ENCODE assay signal across 24 mouse cellular contexts in the genomic region with DNA sequence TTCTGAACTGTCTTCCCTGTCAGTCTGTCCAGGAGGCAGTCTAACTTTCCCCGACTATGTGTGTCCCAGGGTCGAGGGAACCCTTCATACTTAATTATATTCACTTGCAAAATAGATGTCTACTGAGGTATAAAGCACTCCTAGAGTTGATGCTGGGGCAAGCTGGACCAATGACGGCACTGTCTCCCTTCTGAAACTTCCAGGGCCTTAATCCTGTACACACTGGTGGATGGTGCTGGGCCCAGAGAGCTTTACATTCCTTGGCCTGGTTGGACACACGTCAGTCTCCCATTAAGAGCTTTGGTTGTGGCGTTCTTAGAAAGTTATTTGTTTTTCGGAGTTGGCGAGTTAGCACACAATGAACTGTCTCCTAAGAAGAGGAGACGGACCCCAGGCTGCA. TPM values are rescaled to one million over a fixed set of nuclear protein-coding genes. Genes with fewer than 3 reads are reported as not detected.
DNase-seq lines count a peak whose midpoint lies in the region; ATAC-seq and TF ChIP-seq lines count a peak whose summit lies in the region.
"Had no signal": no experiment of that assay in that cellular context is flagged by ENCODE, and none has a peak within 500 bp of the region (broad histone marks: within the 10 kb centered on the region; RNA-seq: fewer than 3 reads in every experiment).

No protein-coding gene starts in this region.

- no peak for TF ChIP-seq CTCF in liver, postnatal 0 days (IDR thresholded peaks at IDR 0.05; ENCODE audit: low read depth)

- peak overlapping the region; percentile 84 for H3K27ac ChIP-seq in heart, embryonic 11.5 days (ENCODE audit: low read depth, low read length)
- H3K27ac ChIP-seq in midbrain, embryonic 10.5 days (replicated peaks), result peak overlapping the region; percentile 57
- H3K27ac ChIP-seq in midbrain, embryonic 15.5 days, result no peak overlapping the region
- H3K27ac ChIP-seq in limb, embryonic 11.5 days (replicated peaks; ENCODE audit: low read depth, low read length), result 0 out of 2 replicates have a peak overlapping the region, but pooled peaks have one; percentile 17
- peak overlapping the region; percentile 69; the same call in 1 of the 2 replicates for H3K27ac ChIP-seq in liver, postnatal 0 days (ENCODE audit: low read depth)
- H3K27ac ChIP-seq: embryonic facial prominence, embryonic 15.5 days; gastrocnemius, adult 2 months; neural tube, embryonic 15.5 days had no signal

- no peak for TF ChIP-seq EP300 in liver, postnatal 0 days (IDR thresholded peaks at IDR 0.05; ENCODE audit: low read depth)

- H3K27me3 ChIP-seq in heart, embryonic 11.5 days (ENCODE audit: control insufficient read depth, insufficient read depth, low read length), result no peaks in the 10 kb centered on the region
- no peaks in the 10 kb centered on the region for H3K27me3 ChIP-seq in midbrain, embryonic 10.5 days (ENCODE audit: low read depth, poor library complexity, severe bottlenecking)
- no peaks in the 10 kb centered on the region for H3K27me3 ChIP-seq in midbrain, embryonic 15.5 days (replicated peaks)
- no peaks in the 10 kb centered on the region for H3K27me3 ChIP-seq in limb, embryonic 11.5 days (ENCODE audit: control insufficient read depth, insufficient read depth, low read length)
- H3K27me3 ChIP-seq in liver, postnatal 0 days (ENCODE audit: insufficient read depth, low read length), result no peaks in the 10 kb centered on the region
- H3K27me3 ChIP-seq: CH12.LX; embryonic facial prominence, embryonic 15.5 days; neural tube, embryonic 15.5 days had no signal

- H3K4me3 ChIP-seq in heart, embryonic 11.5 days (ENCODE audit: low read depth, low read length), result no peak overlapping the region
- no peak overlapping the region for H3K4me3 ChIP-seq in midbrain, embryonic 10.5 days
- no peak overlapping the region for H3K4me3 ChIP-seq in midbrain, embryonic 15.5 days
- no peak overlapping the region for H3K4me3 ChIP-seq in limb, embryonic 11.5 days (ENCODE audit: low read depth, low read length)
- no peak overlapping the region for H3K4me3 ChIP-seq in liver, postnatal 0 days (ENCODE audit: low read depth, low read length)
- H3K4me3 ChIP-seq: embryonic facial prominence, embryonic 15.5 days; gastrocnemius, adult 2 months; neural tube, embryonic 15.5 days had no signal

- WGBS in heart, embryonic 11.5 days (ENCODE audit: insufficient replicate concordance), result 63% methylated on average over 8 of the region's 8 CpGs
- 41% methylated on average over 8 of the region's 8 CpGs for WGBS in midbrain, embryonic 10.5 days
- WGBS in midbrain, embryonic 15.5 days, result 31% methylated on average over 8 of the region's 8 CpGs
- WGBS in limb, embryonic 11.5 days, result 74% methylated on average over 8 of the region's 8 CpGs
- 73% methylated on average over 8 of the region's 8 CpGs for WGBS in liver, postnatal 0 days (ENCODE audit: insufficient replicate concordance)

- ATAC-seq in heart, embryonic 11.5 days (replicated peaks; ENCODE audit: insufficient number of reproducible peaks, low FRiP score, low TSS enrichment), result no peak
- no peak for ATAC-seq in midbrain, embryonic 15.5 days (replicated peaks)
- ATAC-seq in limb, embryonic 11.5 days (ENCODE audit: insufficient number of reproducible peaks, low FRiP score, low TSS enrichment, low read depth), result no peak
- ATAC-seq in liver, postnatal 0 days, result no peak

- no peaks in the 10 kb centered on the region for H3K9me3 ChIP-seq in heart, embryonic 11.5 days (replicated peaks; ENCODE audit: control insufficient read depth, low read length)
- H3K9me3 ChIP-seq in midbrain, embryonic 10.5 days (replicated peaks), result no peaks in the 10 kb centered on the region
- H3K9me3 ChIP-seq in midbrain, embryonic 15.5 days, result no peaks in the 10 kb centered on the region
- H3K9me3 ChIP-seq in limb, embryonic 11.5 days (ENCODE audit: control insufficient read depth, low read length), result no peaks in the 10 kb centered on the region
- no peaks in the 10 kb centered on the region for H3K9me3 ChIP-seq in liver, postnatal 0 days (ENCODE audit: low read length)
- H3K9me3 ChIP-seq: embryonic facial prominence, embryonic 15.5 days; neural tube, embryonic 15.5 days had no signal

- no peaks in the 10 kb centered on the region for H3K36me3 ChIP-seq in heart, embryonic 11.5 days (ENCODE audit: control insufficient read depth, insufficient read depth, low read length)
- H3K36me3 ChIP-seq in midbrain, embryonic 10.5 days, result no peaks in the 10 kb centered on the region
- no peaks in the 10 kb centered on the region for H3K36me3 ChIP-seq in midbrain, embryonic 15.5 days (replicated peaks)
- H3K36me3 ChIP-seq in limb, embryonic 11.5 days (ENCODE audit: control insufficient read depth, insufficient read depth, low read length), result no peaks in the 10 kb centered on the region
- H3K36me3 ChIP-seq in liver, postnatal 0 days (replicated peaks; ENCODE audit: insufficient read depth, low read length), result no peaks in the 10 kb centered on the region
- H3K36me3 ChIP-seq: embryonic facial prominence, embryonic 15.5 days; neural tube, embryonic 15.5 days had no signal

- H3K4me1 ChIP-seq in heart, embryonic 11.5 days (ENCODE audit: control insufficient read depth, insufficient read depth, low read length), result peaks cover 32% of the 10 kb centered on the region
- H3K4me1 ChIP-seq in midbrain, embryonic 10.5 days, result peaks cover 57% of the 10 kb centered on the region
- H3K4me1 ChIP-seq in midbrain, embryonic 15.5 days, result no peaks in the 10 kb centered on the region
- 0 out of 2 replicates have a peak, but pooled peaks cover 2% of the 10 kb centered on the region for H3K4me1 ChIP-seq in limb, embryonic 11.5 days (ENCODE audit: control insufficient read depth, insufficient read depth, low read length)
- H3K4me1 ChIP-seq in liver, postnatal 0 days (ENCODE audit: insufficient read depth), result peaks cover 13% of the 10 kb centered on the region

- H3K9ac ChIP-seq in heart, embryonic 11.5 days (ENCODE audit: low read depth, low read length), result no peak overlapping the region
- no peak overlapping the region for H3K9ac ChIP-seq in midbrain, embryonic 15.5 days
- H3K9ac ChIP-seq in limb, embryonic 11.5 days (ENCODE audit: low read length), result no peak overlapping the region
- H3K9ac ChIP-seq in liver, postnatal 0 days (replicated peaks), result no peak overlapping the region
- H3K9ac ChIP-seq: embryonic facial prominence, embryonic 15.5 days; lung, embryonic 14.5 days; neural tube, embryonic 15.5 days had no signal

- DNase-seq in heart, postnatal 4 days, result no peak
- no peak for DNase-seq in midbrain, embryonic 10.5 days (ENCODE audit: low spot score)
- no peak for DNase-seq in limb, embryonic 11.5 days (ENCODE audit: low spot score)
- no peak for DNase-seq in liver, postnatal 0 days
- DNase-seq in cerebellum, adult 8-10 months, result no peak
- DNase-seq: adrenal gland, postnatal 14 days; cerebellum, adult 11 months; cerebellum, postnatal 14 days; embryo, embryonic 11 days; heart, postnatal 10 days; kidney, adult 2 months; kidney, postnatal 10 days; left cerebral cortex, postnatal 4 days; lung, embryonic 14.5 days; lung, postnatal 36 days; thymus, postnatal 36 days had no signal

- no peak overlapping the region for H3K4me2 ChIP-seq in heart, embryonic 11.5 days
- H3K4me2 ChIP-seq in midbrain, embryonic 15.5 days, result no peak overlapping the region
- no peak overlapping the region for H3K4me2 ChIP-seq in limb, embryonic 11.5 days (ENCODE audit: low read depth, severe bottlenecking)
- H3K4me2 ChIP-seq in liver, postnatal 0 days (ENCODE audit: low read depth, low read length), result no peak overlapping the region
- H3K4me2 ChIP-seq: embryonic facial prominence, embryonic 15.5 days; lung, embryonic 14.5 days; neural tube, embryonic 15.5 days had no signal

RNA-seq across cellular contexts. Expression of a gene that starts 42.3 kb away (rescaled TPM):
- 45.3 and 50.2 TPM in 2 replicates for polyA plus RNA-seq in heart, embryonic 11.5 days (2014; fragmentation: Nextera tagmentation; extraction: Ambion mirVana)
- total RNA-seq in heart, postnatal 4 days (2021), result 10 to 100 TPM; 28.3 to 29.5 TPM
- polyA plus RNA-seq in midbrain, embryonic 10.5 days (2016; fragmentation: Nextera tagmentation; extraction: Ambion mirVana), result 26.3 and 30.9 TPM in 2 replicates
- 11.3 and 11.4 TPM in 2 replicates for polyA plus RNA-seq in midbrain, embryonic 15.5 days (2015; fragmentation: Nextera tagmentation; extraction: Ambion mirVana)
- polyA plus RNA-seq in limb, embryonic 11.5 days (2014; fragmentation: Nextera tagmentation; extraction: Ambion mirVana), result 22.5 and 26.0 TPM in 2 replicates
- polyA plus RNA-seq in liver, postnatal 0 days (2015; fragmentation: Nextera tagmentation; extraction: Ambion mirVana), result 2.3 and 2.5 TPM in 2 replicates
- total RNA-seq: megakaryocyte-erythroid progenitor cell, adult 5-6 weeks; MEL had no signal
